Mouse (Mus musculus) kidney, adult 2 months (tissue): ENCODE measurements at regions not wholly inside any gene's neighbourhood (a gene's known extent, or its start where the extent isn't known, plus 50 kb on each side); places are given as distances from the start of the nearest gene placed in this dataset.

ENCODE experiments used
- CTCF ChIP-seq: fragments of 200-500 bp; conservative IDR thresholded peaks from 2 replicates; pipeline ENCODE4 v1.5.1; 2011; ENCODE audit warnings: low read depth, mild to moderate bottlenecking, control low read depth, low read length, moderate library complexity, mixed read lengths; ENCODE audit not compliant: insufficient read depth, insufficient read length
- POLR2A ChIP-seq: fragments of 200-500 bp; IDR thresholded peaks from one replicate; pipeline ENCODE4 v1.6.1; 2011; ENCODE audit warnings: low read depth, low read length, control low read depth

- TF ChIP-seq CTCF (no peak), POLR2A (no peak)
These were observed 871.6 kb downstream of the A830018L16Rik start for GRCm38 (mm10) chr1:12285551-12285950.
